Mouse (Mus musculus): ENCODE data around the gene Aar2.

Gene Aar2

DNA sequence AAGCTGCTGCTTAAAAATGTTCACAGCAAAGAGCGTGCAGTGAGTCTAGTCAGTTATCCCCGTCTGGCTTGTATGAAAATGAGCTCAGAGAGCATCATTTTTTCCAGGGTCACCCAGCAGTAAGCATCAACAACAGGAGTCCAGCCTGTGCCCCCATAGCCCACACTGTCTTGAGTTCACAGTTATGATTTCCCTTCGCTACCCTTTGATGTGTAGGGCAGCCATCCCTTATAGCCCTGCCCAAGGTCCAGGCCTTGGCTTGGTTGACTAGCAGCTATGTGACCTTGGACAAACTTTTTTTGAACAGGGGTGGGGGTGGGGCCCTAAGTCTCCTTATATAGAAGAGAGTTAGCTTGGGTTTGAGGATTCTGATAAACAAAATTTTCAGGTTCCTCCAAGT is 21.9 kb downstream of the Aar2 start:
- no peak for DNase-seq

DNA sequence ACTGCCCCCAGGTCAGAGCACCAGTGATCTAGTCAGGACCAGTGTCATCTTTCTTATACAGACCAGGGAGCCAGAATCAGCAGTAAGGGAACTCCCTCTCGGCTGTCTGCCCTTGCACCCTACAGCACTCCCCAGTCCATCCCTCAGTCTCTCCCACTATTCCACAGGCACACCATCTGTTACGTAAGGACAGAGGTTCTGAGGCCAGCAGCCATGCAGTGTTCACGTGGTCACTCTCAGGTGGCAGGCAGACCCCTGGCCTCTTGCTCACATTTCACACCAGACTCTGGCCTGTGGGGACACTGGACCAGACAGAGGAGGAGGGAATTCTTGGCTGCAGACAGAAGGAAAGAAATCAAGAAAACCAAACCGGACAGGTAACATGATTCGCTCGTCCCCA is 24.1 kb downstream of the Aar2 start:
- DNase-seq = no peak

- DNase-seq = no peak
These were observed 29.6 kb downstream of the Aar2 start for GRCm38 (mm10) chr2:156576850-156577587.

- DNase-seq = no peak
These were observed 33.1 kb downstream of the Aar2 start for GRCm38 (mm10) chr2:156580507-156580906.

DNA sequence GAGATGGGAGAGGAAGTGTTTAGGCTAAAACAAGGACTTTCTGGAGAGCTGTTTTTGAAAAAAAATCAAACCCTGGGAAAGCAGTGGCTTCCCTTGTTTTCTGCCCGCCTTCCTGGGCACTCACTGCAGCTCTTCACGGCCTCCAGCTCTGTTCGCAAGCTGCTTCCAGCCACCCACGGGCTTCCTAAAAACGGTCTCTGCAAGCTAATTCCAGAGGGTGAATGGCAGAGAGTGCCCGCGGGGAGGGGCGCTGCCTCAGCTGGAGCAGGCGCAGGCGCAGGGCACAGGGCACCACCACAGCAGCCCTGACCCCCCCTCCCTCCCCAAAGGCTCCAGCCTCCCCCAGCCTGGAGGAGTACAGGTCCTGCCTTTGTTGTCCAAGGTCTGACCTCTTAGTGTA is 33.9 kb downstream of the Aar2 start:
- no peak for DNase-seq

GRCm38 (mm10) chr2:156582887-156583286 is 35.5 kb downstream of the Aar2 start:
- DNase-seq = no peak

DNA sequence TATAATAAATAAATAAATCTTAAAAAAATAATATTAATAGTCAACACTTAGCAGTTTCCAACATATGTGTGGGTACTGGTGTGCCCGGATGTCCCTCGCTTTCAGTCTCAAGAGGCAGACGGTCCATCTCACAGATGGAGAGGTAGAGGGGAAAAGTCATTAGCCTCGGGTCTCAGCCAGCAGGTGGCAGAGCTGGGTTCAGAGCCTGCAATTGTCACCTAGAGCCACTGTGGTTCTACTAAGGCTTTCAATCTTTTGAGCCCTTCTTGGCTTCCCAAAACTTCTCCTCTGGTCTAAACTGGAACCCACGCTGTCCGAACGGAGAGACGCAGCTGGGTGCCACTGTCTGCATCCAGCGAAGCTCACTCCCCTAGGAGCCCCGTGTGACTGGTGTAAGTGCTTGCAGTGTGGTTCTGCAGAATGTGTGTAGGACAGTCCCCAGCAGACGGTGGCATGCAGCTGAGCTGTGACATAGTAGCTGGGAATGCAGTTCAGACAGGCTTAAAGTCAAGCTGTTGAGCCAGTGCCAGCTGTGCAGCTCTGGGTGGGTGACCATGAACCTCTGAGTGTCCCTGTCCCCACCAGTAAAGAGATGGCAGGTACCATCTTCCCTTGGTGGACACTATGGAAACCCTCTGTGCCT is 36.9 kb downstream of the Aar2 start:
- DNase-seq = peak; percentile 53

GRCm38 (mm10) chr2:156584797-156585471 is 37.5 kb downstream of the Aar2 start:
- DNase-seq = no peak

DNA sequence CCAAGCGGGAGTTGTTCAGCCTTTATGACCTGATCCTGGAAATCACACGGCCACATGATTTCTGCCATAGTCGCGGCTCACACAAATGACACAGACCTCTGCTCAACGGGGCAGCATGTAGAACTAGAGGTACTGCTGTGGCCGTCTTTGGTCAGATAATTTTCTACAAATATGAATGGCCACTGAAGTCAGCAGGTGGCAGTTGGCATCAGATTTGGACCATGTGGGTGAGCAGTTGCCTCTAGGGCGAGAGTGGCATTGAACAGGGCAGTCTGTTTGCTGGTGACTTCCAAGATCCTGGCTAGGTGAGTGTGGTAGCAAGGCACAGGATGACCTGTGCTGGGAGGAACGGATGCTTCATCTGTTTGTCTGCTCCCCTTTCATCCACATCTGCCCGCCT is 42.1 kb downstream of the Aar2 start:
- no peak for DNase-seq

DNA sequence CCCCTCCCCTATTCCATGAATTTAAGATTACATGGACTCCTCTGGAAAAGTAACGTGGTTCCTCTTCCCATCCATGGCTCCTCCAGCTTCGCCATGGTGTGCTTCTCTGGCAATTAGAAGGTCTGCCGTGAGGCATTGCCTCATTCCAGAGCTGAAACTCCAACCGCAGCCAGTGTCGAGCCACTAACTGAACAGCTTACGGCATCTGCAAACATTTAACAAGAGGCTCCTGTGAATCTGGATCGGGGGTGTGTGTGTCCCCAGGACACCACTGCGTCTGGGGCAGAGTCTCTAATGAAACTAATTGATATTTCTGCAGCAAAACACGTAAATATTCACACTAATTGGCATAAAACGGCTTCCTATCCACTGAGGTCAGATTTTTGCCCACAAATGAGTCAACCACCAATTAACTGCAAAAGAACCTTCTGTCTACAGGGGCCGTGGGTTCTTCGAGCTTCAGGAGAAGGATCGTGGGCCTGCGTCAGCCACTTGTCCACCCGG is 47.7 kb downstream of the Aar2 start:
- DNase-seq = no peak

DNA sequence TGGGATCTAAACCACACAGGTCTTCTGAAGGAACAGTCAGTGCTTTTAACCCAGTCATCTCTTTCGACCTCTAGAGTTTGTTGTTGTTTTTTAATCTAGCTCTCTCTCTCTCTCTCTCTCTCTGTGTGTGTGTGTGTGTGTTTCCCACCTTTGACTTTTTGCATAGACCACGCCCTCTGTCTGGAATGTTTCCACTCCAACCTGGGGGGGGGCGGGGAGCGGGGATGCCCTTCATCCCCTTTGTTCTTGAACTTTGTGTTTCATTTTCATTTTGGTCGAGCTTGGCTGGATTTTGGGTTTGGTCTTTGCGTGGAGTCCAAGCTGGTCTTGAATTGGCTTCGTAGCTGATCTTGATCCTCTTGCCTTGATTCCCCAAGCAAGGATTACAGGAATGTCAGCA is 55.2 kb downstream of the Aar2 start:
- no peak for DNase-seq

DNA sequence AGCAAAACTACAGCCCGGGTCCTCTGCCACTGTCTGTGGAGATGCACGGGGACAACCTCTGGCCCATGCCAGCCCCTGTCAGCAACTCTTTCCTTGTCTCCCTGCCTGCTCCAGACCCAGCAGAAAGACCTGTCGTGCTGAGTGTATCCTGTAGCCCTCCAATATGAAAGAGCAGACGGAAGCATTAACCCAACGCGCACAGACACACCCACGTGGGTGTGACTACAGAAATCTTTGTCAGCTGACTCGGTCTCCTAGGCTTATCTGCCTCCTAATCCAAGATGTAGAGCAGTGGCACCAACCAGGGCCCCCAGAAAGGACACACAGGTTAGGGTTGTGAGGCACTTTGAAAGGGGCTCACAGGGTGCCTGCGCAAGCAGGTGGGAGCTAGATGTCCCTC is 56.3 kb downstream of the Aar2 start:
- DNase-seq = no peak

DNA sequence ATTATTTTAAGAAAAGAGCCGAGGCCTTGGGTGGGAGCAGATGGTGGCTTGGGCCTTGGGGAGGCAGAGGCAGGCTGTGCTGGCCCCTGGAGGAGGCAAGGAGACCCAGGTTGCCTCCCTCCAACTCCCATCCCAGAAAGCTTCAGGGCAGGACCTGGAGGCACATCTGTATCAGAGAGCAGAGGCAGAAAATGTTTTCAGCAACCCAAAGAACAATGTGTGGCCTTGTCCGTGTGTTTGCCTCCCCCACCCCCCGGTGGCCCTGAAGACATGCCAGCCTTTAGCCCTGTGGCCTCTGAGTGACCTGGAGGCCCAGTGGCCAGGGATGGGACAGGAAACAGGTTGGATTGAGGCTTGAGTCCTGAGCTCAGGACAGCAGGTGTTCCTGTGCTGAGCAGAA is 57.8 kb downstream of the Aar2 start:
- DNase-seq = no peak

DNA sequence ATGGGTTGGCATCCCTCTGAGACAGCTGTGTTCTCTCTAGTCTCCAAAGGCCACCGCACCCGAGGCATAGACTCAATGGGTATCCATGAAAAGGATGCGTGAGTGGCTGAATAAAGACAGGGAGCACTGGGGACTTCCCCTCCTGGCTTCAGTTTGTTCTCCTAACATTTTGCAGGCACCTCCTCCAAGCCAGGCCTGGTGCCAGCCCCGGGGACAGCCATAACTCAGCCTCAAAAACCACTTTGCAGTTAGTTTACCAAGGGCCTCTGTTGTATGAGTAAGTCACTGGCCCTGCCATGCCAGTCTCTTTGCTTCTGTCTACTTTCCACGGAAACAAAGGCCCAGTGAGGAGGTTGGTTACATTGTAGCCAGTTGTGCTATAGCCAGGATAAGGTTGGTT is 58.6 kb downstream of the Aar2 start:
- no peak for DNase-seq

GRCm38 (mm10) chr2:156613081-156613540 is 65.7 kb downstream of the Aar2 start:
- DNase-seq = peak; percentile 84

DNA sequence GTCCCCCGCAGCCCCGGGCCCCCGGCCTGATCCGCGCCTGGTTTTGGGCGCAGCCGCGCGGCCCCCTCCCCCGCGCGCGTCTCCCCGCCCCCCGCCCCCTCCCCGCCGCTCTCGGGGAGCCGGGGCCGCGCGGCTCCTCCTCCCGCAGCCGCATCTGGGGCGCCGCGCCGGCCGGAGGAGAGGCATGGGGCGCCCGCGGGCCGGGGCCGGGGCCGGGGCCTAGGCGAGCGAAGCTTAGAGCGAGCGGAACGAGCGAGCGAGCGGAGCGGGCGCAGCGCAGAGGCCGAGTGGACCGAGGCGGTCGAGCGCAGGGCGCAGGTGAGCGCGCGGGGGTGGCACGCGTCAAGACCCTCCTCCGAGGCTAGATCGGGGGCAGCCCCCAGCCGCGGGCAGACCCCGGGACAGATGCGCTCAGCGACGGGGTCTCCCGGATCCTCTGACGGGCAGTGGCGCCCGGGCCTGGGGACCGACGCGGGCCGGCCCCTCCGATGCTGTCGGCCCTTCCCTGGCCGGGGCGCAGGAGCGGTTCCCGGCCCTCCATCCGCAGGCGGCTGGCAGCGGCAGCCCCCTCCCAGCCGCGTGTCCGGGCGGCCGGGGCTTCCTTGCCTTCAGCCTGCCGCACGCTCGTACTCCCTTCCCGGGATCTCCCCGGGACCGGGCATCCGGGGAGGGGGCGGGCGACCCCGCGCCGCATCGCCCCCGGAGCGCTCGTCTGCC is 66.3 kb downstream of the Aar2 start, which contains the start of gene Dlgap4:
Gene Dlgap4 (plus strand): TSS at position 165 of the 717 bp plus-strand sequence.
- DNase-seq = peak; percentile 45

GRCm38 (mm10) chr2:156614258-156614556 is 66.8 kb downstream of the Aar2 start:
- peak; percentile 47 for DNase-seq

DNA sequence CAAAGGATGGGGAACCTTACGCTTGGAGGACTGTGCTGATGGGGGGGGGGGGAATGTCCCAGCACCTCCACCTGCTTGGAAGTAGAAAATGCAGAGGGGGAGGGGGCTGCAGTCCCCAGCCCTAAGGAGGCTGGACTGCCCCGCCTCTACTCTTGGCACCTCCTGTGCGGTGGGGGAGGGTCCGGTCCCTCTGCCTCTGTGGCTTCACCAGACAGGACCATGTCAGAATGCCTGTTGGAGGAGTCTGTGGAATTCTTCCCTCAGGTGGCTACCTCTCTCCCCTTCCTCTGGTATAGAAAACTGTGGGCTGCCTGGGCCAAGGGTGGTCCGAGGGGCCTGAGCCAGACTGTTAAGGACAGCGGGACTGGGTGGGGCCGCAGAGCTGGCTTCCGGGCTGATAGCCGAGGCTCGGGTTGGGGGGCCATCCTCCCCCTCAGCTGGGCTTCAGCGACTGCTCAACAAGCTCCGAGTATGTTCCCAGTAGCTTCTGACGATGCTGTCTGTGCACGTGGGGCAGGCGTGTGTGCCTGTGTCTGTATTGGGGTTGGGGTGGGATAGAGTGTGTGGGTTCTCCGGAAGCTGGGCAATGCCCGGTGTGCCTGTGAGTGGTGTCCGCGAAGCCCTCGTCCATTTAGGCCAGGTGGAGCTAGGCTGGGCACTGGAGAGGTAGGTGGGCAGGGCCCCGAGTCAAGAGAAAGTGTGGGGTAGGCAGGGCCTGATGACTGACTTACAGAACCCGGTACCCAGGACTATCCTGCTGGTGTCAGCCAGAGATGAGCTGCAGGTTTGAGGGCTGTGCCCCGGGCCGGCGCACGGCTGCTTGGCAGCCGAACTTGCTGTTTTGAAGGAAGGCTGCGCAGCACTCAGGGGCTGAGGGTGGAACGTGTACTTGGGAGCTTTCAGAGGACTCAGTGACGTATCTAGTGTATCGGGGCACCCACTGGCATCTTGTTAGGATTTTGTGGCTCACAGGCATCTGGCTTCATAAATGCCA is 67.6 kb downstream of the Aar2 start:
- no peak for DNase-seq

DNA sequence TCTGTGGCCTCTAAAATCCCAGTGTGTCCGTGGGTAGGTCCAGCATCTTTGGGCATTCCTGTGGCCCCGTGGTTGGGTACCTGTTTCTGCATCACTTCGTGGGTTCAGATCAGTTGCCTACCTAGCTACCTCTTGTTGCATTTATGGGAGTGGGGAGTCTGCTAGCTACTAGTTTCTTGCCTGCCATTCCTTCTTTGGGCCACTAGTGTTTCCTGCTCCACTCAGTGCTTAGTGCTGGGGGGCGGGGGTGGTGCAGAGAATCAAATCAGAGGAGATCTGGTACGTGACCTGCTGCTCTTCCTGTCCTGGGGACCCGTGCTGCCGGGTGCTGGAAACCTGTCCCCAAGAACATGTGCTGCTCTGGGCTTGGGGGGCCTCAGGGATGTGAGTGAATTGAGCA is 69.1 kb downstream of the Aar2 start:
- DNase-seq = no peak

DNA sequence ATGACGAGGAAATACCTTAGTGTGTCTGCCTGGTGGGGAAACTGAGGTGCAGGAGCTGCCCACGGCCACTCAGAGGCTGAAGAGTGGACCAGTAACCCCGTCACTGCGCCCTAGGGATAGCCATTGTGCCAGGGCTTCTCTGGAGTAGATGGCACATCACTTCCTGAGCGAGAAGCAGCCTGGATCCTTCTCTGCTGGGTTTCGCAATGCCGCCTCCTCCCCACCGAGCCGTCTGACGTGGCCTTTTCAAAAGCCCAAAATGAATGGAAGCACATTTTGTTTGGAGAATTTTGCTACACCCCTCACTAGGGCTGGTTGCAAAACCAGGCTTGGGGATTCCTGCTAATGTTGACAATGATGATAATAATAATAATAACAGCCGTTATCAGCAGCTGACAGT is 70.2 kb downstream of the Aar2 start:
- no peak for DNase-seq

Measured in cerebellum, adult 11 months (tissue).